Mouse (Mus musculus): ENCODE measurements at regions not wholly inside any gene's neighbourhood (a gene's known extent, or its start where the extent isn't known, plus 50 kb on each side); places are given as distances from the start of the nearest gene placed in this dataset.
"Not testable (repeated sequence)": the region's sequence is repeated elsewhere in the genome, so short reads cannot be mapped to it uniquely, and the experiment has no call there.

- peak; percentile 36 to 45 for DNase-seq (ENCODE audit: low spot score in 2 of 2)
Observed at GRCm38 (mm10) chr6:140229295-140229694, 188.0 kb upstream of the Plcz1 start.

DNA sequence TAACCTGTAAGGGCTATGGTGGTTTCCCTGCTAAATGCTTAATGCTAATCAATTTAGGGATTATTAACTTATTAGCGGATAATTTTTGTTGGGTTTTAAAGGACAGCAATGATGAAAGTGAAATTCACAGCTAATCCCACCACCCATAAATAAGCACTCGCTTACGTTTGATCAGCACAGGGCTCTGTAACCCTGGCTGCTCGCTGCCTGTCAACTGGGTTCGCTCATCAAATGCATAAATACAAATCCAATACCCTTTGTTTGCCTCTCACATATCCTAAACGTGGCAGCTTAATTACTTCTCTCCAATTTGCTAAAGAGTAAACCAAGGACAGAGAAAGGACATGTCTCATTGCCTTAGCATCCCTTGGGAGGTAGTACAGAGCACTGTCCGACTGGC, 187.5 kb upstream of the Plcz1 start:
- no peak for DNase-seq (ENCODE audit: low spot score in 2 of 2)

GRCm38 (mm10) chr6:140222534-140223324, 181.5 kb upstream of the Plcz1 start:
- DNase-seq (ENCODE audit: low spot score in 2 of 2), result no peak

DNA sequence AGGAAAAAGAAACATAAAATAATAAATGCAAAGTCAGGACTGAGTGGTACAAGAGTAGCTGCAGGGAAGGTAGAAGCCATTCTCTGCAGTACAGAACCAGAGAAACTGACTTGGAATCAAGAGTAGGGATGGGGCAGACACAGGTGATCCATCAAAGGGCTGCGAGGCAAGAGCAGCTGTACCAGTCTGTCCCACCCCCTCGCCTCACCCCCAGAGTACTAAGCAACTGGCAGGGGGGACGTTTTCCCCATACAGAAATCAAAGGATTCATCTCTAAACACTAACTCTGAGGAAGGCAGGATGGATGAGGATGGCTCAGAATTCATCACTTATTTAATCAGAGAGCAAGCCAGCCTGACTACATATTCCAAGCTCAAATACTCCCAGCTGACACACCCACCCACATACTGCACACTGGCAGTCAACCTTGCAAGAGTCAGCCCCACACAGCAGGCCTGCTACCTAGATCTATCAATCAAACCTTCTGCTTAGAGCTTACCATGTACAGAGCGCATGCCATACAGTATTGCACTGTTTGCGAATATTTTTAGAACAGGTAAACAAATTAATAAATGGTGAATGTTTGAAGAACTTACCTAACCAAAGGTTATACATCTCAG, 180.5 kb upstream of the Plcz1 start:
- DNase-seq (ENCODE audit: low spot score in 2 of 2), result no peak

DNA sequence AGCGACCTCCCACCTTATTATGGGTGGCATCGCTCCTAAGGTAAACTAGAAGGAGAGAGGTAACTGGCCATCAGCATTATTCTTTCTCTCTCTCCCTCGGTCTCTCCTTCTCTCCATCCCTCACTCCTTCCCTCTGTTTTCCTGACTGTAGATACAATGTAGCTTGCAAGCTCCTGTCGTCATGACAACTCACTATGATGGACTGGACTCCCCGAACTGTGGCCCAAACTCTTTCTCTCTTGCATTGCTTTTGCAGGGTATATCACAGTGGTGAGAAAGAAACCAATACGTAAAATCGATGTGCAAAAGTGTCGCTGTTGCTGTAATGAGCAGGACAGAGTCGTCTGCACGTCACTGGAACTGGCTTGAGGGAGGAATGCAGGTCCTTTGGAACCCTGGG, 177.5 kb upstream of the Plcz1 start:
- no peak for DNase-seq (ENCODE audit: low spot score in 2 of 2)

DNA sequence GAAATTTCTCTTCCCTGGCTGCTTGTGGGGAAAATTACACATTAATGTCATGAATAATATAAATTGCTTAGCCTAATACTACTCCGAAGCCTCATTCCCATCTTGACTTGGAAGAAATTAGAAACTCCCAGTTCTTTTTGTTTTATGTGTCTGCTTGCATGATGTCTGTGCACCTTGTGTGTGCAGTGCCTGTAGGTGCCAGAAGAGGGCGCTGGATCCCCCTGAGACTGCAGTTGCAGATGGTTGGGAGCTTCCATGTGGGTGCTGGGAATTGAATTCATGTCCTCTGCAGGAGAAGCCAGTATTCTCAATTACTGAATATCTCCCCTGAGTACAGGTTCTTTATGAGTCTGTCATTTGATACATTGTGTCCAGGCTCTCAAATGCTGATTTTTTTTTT, 171.1 kb upstream of the Plcz1 start:
- no peak for DNase-seq (ENCODE audit: low spot score in 2 of 2)

GRCm38 (mm10) chr6:140210141-140210540, 168.9 kb upstream of the Plcz1 start:
- no peak for DNase-seq (ENCODE audit: low spot score in 2 of 2)

DNA sequence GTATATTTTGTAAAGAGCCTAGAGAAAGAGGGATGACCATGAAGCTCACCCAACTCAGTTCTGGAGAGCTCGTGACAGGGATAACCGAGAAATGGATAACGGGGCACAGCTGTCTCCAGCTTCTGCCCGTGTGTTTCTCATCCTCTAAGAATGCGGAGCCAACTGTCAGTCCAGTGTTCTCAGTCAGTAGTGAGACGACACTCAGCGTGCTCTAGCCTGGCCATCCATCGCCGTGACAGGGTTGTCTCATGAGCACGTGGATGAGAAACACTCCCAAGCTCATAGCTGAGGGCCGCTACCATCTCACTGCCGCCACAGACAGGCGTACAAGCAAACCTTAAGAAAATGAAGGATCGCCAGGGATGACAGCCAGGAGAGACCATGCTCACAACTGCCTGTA, 167.8 kb upstream of the Plcz1 start:
- DNase-seq (ENCODE audit: low spot score in 2 of 2), result no peak

DNA sequence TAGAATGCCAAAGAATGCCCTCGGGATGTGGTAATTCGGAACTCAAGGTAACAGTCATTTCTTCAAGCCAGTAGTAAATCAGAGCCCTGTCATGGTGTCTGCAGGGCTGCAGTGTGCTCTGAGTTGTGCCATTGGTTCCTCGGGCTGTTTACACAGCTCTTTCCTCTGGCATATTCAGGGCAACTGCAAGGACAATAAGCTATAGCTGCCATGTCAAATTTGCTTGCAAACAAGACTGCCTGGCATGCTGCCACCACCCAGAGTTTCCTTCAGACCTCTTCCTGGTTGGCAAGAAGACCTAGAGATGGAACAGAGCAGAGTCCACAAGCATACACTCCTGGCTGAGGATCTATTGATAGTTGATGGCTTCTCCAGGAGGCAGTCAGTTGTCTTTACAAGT, 167.1 kb upstream of the Plcz1 start:
- no peak for DNase-seq (ENCODE audit: low spot score in 2 of 2)

DNA sequence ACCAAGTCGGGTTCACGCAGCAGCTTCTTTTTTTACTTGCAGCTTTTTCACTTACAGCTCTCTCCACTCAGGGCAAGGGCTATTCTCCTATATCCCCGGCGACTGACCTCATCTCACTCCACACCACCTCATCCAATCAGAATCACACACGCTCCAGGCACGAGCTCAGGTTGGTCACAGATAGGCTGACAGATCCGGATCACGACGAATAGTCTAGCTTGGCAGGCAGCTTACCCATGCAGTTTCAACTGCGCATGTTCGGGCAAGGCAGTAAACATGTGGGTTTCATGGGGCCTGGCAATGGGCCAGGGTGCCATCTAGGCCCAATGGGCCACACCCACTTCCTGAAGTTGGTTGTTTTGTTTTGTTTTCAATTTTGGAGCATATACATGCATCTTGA, 165.4 kb upstream of the Plcz1 start:
- DNase-seq (ENCODE audit: low spot score in 2 of 2), result not testable (repeated sequence)

DNA sequence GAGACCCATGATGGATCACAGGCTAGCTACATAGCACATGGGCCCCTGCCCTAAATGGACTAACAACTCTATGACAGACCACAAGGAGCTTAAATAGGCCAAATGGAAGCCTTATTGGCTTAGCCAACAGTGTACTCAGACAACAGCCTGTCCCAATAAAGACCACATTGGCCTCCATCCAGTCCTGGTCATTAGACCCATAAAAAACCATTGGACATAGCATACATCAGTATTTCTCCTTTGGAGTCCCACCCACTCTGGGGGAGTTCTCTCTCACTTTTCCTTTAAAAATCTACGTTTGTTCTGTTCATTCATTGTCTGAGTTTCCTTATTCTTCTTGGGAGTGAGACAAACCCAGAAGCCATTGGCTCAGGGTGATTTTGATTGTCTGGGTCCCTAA, 160.1 kb upstream of the Plcz1 start:
- no peak for DNase-seq (ENCODE audit: low spot score in 2 of 2)

DNA sequence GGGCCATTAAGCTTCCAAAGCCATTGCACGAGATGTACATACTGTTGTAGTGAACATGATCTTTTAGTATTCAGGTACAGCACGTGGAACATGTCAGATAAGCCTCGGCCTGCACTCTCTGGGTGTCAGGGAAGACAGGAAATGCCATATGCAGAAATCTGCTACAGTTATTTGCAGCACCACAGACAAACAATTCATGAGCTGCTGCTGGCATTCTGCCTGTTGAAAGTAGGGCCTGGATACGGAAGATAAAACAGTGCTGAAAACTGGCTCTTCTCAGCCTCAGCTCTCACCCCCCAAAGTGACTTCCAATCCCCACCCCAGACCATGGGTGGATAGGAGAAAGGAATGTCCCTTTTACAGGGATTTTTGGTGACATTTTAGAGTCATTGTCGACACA, 159.1 kb upstream of the Plcz1 start:
- DNase-seq (ENCODE audit: low spot score in 2 of 2), result peak in 1 of 2 experiments; percentile 44

DNA sequence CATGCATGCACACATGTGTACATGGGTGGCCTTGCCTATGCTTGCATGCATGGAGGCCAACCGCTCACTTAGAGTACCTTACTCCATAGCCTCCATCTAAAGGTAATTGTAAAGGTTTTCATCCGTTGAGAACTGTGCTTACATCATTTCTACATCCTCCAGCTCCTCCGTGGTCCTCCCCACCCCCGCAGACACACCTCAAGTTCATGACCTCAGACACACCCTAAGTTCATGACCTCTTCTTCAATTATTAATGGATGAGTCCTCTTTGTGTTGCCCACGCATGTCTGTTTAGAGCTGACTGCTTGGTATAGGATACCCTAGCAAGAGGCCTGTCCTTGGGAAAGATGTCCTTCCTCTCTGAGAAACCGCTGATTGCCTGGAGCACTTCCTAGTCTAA, 156.8 kb upstream of the Plcz1 start:
- no peak for DNase-seq (ENCODE audit: low spot score in 2 of 2)

GRCm38 (mm10) chr6:140197113-140197675, 155.9 kb upstream of the Plcz1 start:
- no peak for DNase-seq (ENCODE audit: low spot score in 2 of 2)

- no peak for DNase-seq (ENCODE audit: low spot score in 2 of 2)
Observed at GRCm38 (mm10) chr6:140194276-140194675, 153.0 kb upstream of the Plcz1 start.

DNA sequence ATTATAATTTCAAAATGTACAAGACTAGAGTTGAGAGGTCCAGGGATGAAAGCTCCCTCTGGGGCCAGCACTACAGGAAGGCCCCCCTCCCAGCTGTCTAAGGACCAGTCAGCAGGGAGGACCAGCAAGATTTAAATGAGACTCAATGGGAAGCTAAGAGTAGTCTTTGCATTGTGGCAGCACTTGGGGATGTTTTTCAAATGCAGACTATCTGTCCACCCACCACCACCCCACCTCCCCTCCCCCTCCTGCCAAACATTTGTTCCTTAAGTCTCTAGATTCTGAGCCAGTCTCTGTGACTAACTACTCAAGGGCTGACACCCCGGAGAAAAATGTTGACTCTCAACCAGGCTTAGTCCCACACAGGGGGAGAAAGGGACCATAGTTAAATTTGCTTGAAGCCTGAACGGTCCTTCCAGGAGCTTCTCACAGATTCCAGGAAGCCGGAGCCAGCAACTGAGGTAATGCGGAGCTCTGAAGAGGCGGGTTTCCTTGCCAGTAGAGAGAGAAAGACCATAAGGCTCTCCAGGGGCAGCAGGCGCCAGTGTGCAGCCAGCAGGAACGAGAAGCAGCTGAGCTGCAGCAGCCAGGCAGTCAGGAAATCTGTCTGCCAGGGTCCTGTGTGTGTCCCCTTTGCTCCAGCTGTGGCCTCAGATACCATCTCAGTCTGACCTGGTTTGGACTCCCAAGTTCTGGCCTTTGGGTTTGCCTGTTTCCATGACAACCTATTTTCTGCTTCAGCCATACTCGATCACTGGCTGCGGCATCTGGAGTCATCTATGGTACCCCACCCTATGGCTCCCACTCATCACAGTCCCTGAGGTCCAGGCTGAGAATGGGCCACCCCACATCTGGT, 152.1 kb upstream of the Plcz1 start:
- DNase-seq (ENCODE audit: low spot score in 2 of 2), result peak; percentile 59 to 67

DNA sequence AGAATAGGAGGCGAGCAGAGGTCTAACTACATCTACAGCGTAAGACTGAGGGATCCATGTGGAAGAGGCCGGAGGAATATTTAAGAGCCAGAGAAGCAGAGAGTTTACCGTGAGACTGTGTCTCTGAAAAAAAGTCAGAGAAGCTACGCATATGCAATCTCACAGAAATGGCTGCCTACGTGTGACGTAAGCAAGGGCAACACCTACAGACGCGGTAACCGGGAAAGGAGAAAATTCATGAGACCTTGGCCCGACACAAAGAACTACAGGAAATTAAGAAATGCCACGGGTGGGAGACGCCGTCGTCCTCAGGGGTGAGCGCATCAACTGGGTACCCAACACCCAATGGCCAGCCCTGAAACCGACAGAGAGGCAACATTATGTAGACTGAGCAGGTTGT, 151.3 kb upstream of the Plcz1 start:
- DNase-seq (ENCODE audit: low spot score in 2 of 2), result no peak

DNA sequence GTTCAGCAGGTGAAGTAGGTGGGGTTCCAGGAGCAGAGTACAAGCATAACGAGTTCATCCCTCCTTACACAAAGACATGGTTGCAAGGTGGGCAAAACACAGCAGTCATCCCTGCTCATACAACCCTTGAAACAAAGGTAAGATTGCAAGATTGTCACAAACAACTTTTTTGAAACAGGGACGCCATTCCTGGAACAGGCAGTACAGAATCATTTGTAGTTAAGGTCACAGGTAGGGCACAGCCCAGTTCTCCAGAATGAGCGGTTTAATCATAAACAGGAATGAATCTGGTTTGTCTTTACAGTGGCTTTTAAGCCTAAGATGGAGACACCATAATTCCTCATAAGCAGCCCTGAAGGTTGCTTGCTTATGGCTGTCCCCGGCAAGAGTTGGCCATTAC, 150.1 kb upstream of the Plcz1 start:
- DNase-seq (ENCODE audit: low spot score in 2 of 2), result no peak

GRCm38 (mm10) chr6:140189601-140190000, 148.3 kb upstream of the Plcz1 start:
- DNase-seq (ENCODE audit: low spot score in 2 of 2), result no peak

DNA sequence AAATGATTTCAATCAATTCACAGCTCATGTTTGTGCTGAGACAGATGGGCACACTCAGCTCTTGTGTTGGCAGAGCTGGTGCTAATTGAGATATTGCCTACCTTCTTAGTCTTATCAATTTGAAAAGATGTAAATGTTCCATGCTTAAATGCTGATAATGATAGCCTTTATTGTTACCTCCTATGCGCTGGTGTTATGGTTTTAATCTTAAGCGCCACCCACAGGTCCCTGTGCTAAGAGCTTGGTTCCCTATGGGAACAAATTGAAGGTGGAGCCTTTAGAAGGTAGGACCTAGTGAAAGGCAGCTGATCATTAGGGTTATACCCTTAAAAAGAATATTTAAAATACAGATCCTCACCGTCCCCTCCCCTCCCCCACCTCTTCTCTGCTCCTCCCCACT, 146.5 kb upstream of the Plcz1 start:
- no peak for DNase-seq (ENCODE audit: low spot score in 2 of 2)

GRCm38 (mm10) chr6:140187106-140187505, 145.8 kb upstream of the Plcz1 start:
- no peak for DNase-seq (ENCODE audit: low spot score in 2 of 2)

DNA sequence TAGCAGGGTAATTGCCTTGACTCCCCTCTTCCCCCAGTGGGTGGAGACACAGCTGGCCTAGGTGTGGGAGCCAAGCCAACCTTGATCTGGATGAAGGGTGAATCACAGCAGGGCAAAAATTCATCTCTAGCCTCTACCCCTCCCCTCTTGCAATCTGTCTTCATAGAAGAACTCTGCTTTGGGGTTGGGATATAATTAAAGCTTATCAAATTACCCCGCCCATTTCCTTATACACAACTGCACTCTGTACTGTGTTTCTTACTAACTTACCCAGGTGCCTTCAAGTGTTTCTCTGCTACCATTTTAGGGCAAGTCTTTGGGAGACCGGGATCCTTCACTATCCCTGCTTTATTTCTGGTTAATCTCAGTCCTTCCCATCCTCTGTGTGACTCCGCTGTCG, 138.7 kb upstream of the Plcz1 start:
- DNase-seq (ENCODE audit: low spot score in 2 of 2), result no peak

Data from right cerebral cortex, postnatal 10 days (tissue).